Mouse (Mus musculus): ENCODE data around the gene Uchl3.

GRCm38 (mm10) chr14:101666536-101666935 lies 12.8 kb downstream of the Uchl3 start:
- TF ChIP-seq FOSL1 (IDR thresholded peaks at IDR 0.05; ENCODE audit: insufficient read depth, low read length, poor library complexity, severe bottlenecking) (no peak), MYOD1 (IDR thresholded peaks at IDR 0.05; ENCODE audit: control insufficient read depth, insufficient read length, low read depth) (no peak), CTCF (IDR thresholded peaks at IDR 0.05; ENCODE audit: control insufficient read depth, insufficient read depth, insufficient read length) (no peak), MAX (IDR thresholded peaks at IDR 0.05) (no peak), CEBPB (IDR thresholded peaks at IDR 0.05; ENCODE audit: low read depth) (no peak), USF1 (IDR thresholded peaks at IDR 0.05; ENCODE audit: low read depth) (no peak)

Measured in C2C12 (cell line).